Mouse (Mus musculus) stomach, embryonic 14.5 days (tissue): ENCODE data around the gene Atp1b1. TPM values are rescaled to one million over a fixed set of nuclear protein-coding genes. Genes with fewer than 3 reads are reported as not detected.

ENCODE experiments used
- ATAC-seq: fragments of 200-750 bp; cut with Nextera tagmentation; 2 replicates; pipeline ENCODE4 v1.8.0; 2017; ENCODE audit warnings: low read depth, moderate TSS enrichment; ENCODE audit not compliant: insufficient number of reproducible peaks, insufficient read depth, low FRiP score
- H3K27ac ChIP-seq: fragments of 300-500 bp; sonication (generic); 2 replicates; pipeline ENCODE4 v1.5.1; 2014; ENCODE audit warnings: mild to moderate bottlenecking, low read length, moderate library complexity, mixed read lengths
- H3K27me3 ChIP-seq: fragments of 300-500 bp; sonication (generic); 2 replicates; pipeline ENCODE4 v1.6.1; 2014; ENCODE audit warnings: low read length, control low read depth, mixed read lengths; ENCODE audit not compliant: control insufficient read depth, insufficient read depth
- H3K36me3 ChIP-seq: fragments of 300-500 bp; sonication (generic); 2 replicates; pipeline ENCODE4 v1.6.1; 2014; ENCODE audit warnings: mild to moderate bottlenecking, control low read depth, low read length, moderate library complexity, mixed read lengths; ENCODE audit not compliant: control insufficient read depth, insufficient read depth
- H3K4me1 ChIP-seq: fragments of 300-500 bp; sonication (generic); 2 replicates; pipeline ENCODE4 v1.6.1; 2014; ENCODE audit warnings: low read length, control low read depth, mixed read lengths; ENCODE audit not compliant: control insufficient read depth, insufficient read depth
- H3K4me2 ChIP-seq: fragments of 300-500 bp; sonication (generic); replicated peaks from 2 replicates; pipeline ENCODE4 v1.6.1; 2014; ENCODE audit warnings: low read depth, low read length, control low read depth
- H3K4me3 ChIP-seq: fragments of 300-500 bp; sonication (generic); 2 replicates; pipeline ENCODE4 v1.5.1; 2014; ENCODE audit warnings: low read depth, low read length, control low read depth
- H3K9ac ChIP-seq: fragments of 300-500 bp; sonication (generic); replicated peaks from 2 replicates; pipeline ENCODE4 v1.6.1; 2014; ENCODE audit warnings: low read depth, mild to moderate bottlenecking, control low read depth, low read length, moderate library complexity, mixed read lengths
- H3K9me3 ChIP-seq: fragments of 300-500 bp; sonication (generic); 2 replicates; pipeline ENCODE4 v1.6.1; 2016; ENCODE audit warnings: low read depth, low read length, control low read depth; ENCODE audit not compliant: control insufficient read depth
- WGBS: fragments of 180-500 bp; shearing (Covaris S2); extraction: QIAGEN DNeasy Blood & Tissue Kit; methylation state at CpG from one replicate; pipeline ENCODE4 v1.1.7; 2014; 5-methylcytosine and 5-hydroxymethylcytosine counted together
- polyA plus RNA-seq: library from polyadenylated mRNA; unstranded; fragments of >200 nt; fragmentation: Nextera tagmentation; extraction: Ambion mirVana; gene quantifications from 2 replicates; pipeline ENCODE4 v1.2.1, GENCODE M21; 2014

The Atp1b1 gene
- polyA plus RNA-seq, 1 experiment from 2014 or later: 76.9 TPM

GRCm38 (mm10) chr1:164411306-164411705 is 46.8 kb downstream of the Atp1b1 start:
- H3K27me3 ChIP-seq: no peaks in the 10 kb centered on the region
- no peaks in the 10 kb centered on the region for H3K4me1 ChIP-seq
- no peak overlapping the region for H3K4me2 ChIP-seq
- 86% methylated on average over 7 of the region's 7 CpGs for WGBS
- no peak for ATAC-seq
- no peaks in the 10 kb centered on the region for H3K36me3 ChIP-seq
- H3K4me3 ChIP-seq: no peak overlapping the region
- no peaks in the 10 kb centered on the region for H3K9me3 ChIP-seq
- no peak overlapping the region for H3K27ac ChIP-seq
- no peak overlapping the region for H3K9ac ChIP-seq

GRCm38 (mm10) chr1:164408655-164409054 is 49.5 kb downstream of the Atp1b1 start:
- Histone ChIP-seq H3K36me3 (no peaks in the 10 kb centered on the region), H3K4me1 (0 out of 2 replicates have a peak, but pooled peaks cover 2% of the 10 kb centered on the region), H3K9me3 (no peaks in the 10 kb centered on the region), H3K4me3 (no peak overlapping the region), H3K27ac (no peak overlapping the region), H3K27me3 (no peaks in the 10 kb centered on the region), H3K4me2 (no peak overlapping the region), H3K9ac (no peak overlapping the region)
- 75% methylated on average over 2 of the region's 2 CpGs for whole genome bisulfite sequencing
- ATAC-seq: no peak

GRCm38 (mm10) chr1:164406506-164406905 is 51.6 kb downstream of the Atp1b1 start:
- WGBS: 67% methylated on average over 5 of the region's 5 CpGs
- no peak overlapping the region for H3K9ac ChIP-seq
- no peaks in the 10 kb centered on the region for H3K36me3 ChIP-seq
- H3K4me2 ChIP-seq: no peak overlapping the region
- no peak overlapping the region for H3K4me3 ChIP-seq
- no peak for ATAC-seq
- no peak overlapping the region for H3K27ac ChIP-seq
- H3K4me1 ChIP-seq: 0 out of 2 replicates have a peak, but pooled peaks cover 2% of the 10 kb centered on the region
- H3K27me3 ChIP-seq: no peaks in the 10 kb centered on the region
- H3K9me3 ChIP-seq: no peaks in the 10 kb centered on the region; the same call in 1 of the 2 replicates

- Histone ChIP-seq H3K4me3 (no peak overlapping the region), H3K36me3 (no peaks in the 10 kb centered on the region), H3K27me3 (no peaks in the 10 kb centered on the region), H3K4me1 (0 out of 2 replicates have a peak, but pooled peaks cover 2% of the 10 kb centered on the region), H3K9ac (no peak overlapping the region), H3K27ac (no peak overlapping the region), H3K4me2 (no peak overlapping the region), H3K9me3 (no peaks in the 10 kb centered on the region; the same call in 1 of the 2 replicates)
- WGBS: 31% methylated on average over 5 of the region's 5 CpGs
- ATAC-seq: peak; percentile 82
Observed at GRCm38 (mm10) chr1:164405385-164405802, 52.8 kb downstream of the Atp1b1 start.

- H3K27ac ChIP-seq: no peak overlapping the region
- H3K4me2 ChIP-seq: no peak overlapping the region
- no peak overlapping the region for H3K4me3 ChIP-seq
- WGBS: 97% methylated on average over 3 of the region's 3 CpGs
- H3K9me3 ChIP-seq: no peaks in the 10 kb centered on the region; the same call in 1 of the 2 replicates
- no peak overlapping the region for H3K9ac ChIP-seq
- no peaks in the 10 kb centered on the region for H3K36me3 ChIP-seq
- H3K27me3 ChIP-seq: no peaks in the 10 kb centered on the region
- no peak for ATAC-seq
- H3K4me1 ChIP-seq: no peaks in the 10 kb centered on the region
Observed at GRCm38 (mm10) chr1:164399578-164399977, 58.6 kb downstream of the Atp1b1 start.

GRCm38 (mm10) chr1:164397672-164398071 is 60.5 kb downstream of the Atp1b1 start:
- H3K36me3 ChIP-seq: no peaks in the 10 kb centered on the region
- no peak for ATAC-seq
- H3K27ac ChIP-seq: no peak overlapping the region
- H3K9ac ChIP-seq: no peak overlapping the region
- no peak overlapping the region for H3K4me2 ChIP-seq
- no peak overlapping the region for H3K4me3 ChIP-seq
- 35% methylated on average over 4 of the region's 4 CpGs for WGBS
- no peaks in the 10 kb centered on the region; the same call in 1 of the 2 replicates for H3K9me3 ChIP-seq
- H3K27me3 ChIP-seq: no peaks in the 10 kb centered on the region
- H3K4me1 ChIP-seq: no peaks in the 10 kb centered on the region

GRCm38 (mm10) chr1:164395131-164395780 is 62.9 kb downstream of the Atp1b1 start:
- Histone ChIP-seq H3K4me1 (no peaks in the 10 kb centered on the region), H3K27me3 (no peaks in the 10 kb centered on the region), H3K4me2 (no peak overlapping the region), H3K9me3 (no peaks in the 10 kb centered on the region), H3K4me3 (no peak overlapping the region), H3K36me3 (no peaks in the 10 kb centered on the region), H3K9ac (no peak overlapping the region), H3K27ac (no peak overlapping the region)
- 79% methylated on average over 6 of the region's 6 CpGs for WGBS
- ATAC-seq: no peak

- no peak overlapping the region for H3K4me2 ChIP-seq
- H3K9ac ChIP-seq: no peak overlapping the region
- no peaks in the 10 kb centered on the region for H3K9me3 ChIP-seq
- no peaks in the 10 kb centered on the region for H3K4me1 ChIP-seq
- 39% methylated on average over 3 of the region's 3 CpGs for WGBS
- no peak overlapping the region for H3K4me3 ChIP-seq
- H3K27ac ChIP-seq: no peak overlapping the region
- ATAC-seq: no peak
- no peaks in the 10 kb centered on the region for H3K36me3 ChIP-seq
- no peaks in the 10 kb centered on the region for H3K27me3 ChIP-seq
Observed at GRCm38 (mm10) chr1:164392176-164392575, 66.0 kb downstream of the Atp1b1 start.

- no peaks in the 10 kb centered on the region for H3K4me1 ChIP-seq
- no peak for ATAC-seq
- 95% methylated on average over 4 of the region's 4 CpGs for WGBS
- no peak overlapping the region for H3K9ac ChIP-seq
- H3K27me3 ChIP-seq: no peaks in the 10 kb centered on the region
- no peaks in the 10 kb centered on the region for H3K36me3 ChIP-seq
- H3K9me3 ChIP-seq: no peaks in the 10 kb centered on the region
- H3K4me3 ChIP-seq: no peak overlapping the region
- H3K4me2 ChIP-seq: no peak overlapping the region
- no peak overlapping the region for H3K27ac ChIP-seq
Observed at GRCm38 (mm10) chr1:164389743-164390142, 68.4 kb downstream of the Atp1b1 start.
